Mouse (Mus musculus) hindbrain, embryonic 15.5 days (tissue): ENCODE measurements at regions not wholly inside any gene's neighbourhood (a gene's known extent, or its start where the extent isn't known, plus 50 kb on each side); places are given as distances from the start of the nearest gene placed in this dataset. TPM values are rescaled to one million over a fixed set of nuclear protein-coding genes. Genes with fewer than 3 reads are reported as not detected.

Experiments
- ATAC-seq: fragments of 200-750 bp; cut with Nextera tagmentation; 2 replicates; pipeline ENCODE4 v1.8.0; 2017; ENCODE audit warnings: low read depth, moderate number of reproducible peaks, moderate TSS enrichment; ENCODE audit not compliant: low FRiP score
- H3K27ac ChIP-seq: fragments of 300-500 bp; sonication (generic); replicated peaks from 2 replicates; pipeline ENCODE4 v1.5.1; 2015; ENCODE audit warnings: mild to moderate bottlenecking, inconsistent platforms
- H3K27me3 ChIP-seq: fragments of 300-500 bp; sonication (generic); 2 replicates; pipeline ENCODE4 v1.6.1; 2015; ENCODE audit warnings: control low read depth, inconsistent platforms
- H3K36me3 ChIP-seq: fragments of 300-500 bp; sonication (generic); 2 replicates; pipeline ENCODE4 v1.6.1; 2015; ENCODE audit warnings: control low read depth, inconsistent platforms
- H3K4me1 ChIP-seq: fragments of 300-500 bp; sonication (generic); replicated peaks from 2 replicates; pipeline ENCODE4 v1.6.1; 2015; ENCODE audit warnings: control low read depth, inconsistent platforms
- H3K4me2 ChIP-seq: fragments of 300-500 bp; sonication (generic); 2 replicates; pipeline ENCODE4 v1.6.1; 2015; ENCODE audit warnings: moderate library complexity, mild to moderate bottlenecking, inconsistent platforms
- H3K4me3 ChIP-seq: fragments of 300-500 bp; sonication (generic); 2 replicates; pipeline ENCODE4 v1.5.1; 2015; ENCODE audit warnings: mild to moderate bottlenecking, inconsistent platforms
- H3K9ac ChIP-seq: fragments of 300-500 bp; sonication (generic); 2 replicates; pipeline ENCODE4 v1.6.1; 2015; ENCODE audit warnings: inconsistent platforms
- H3K9me3 ChIP-seq: fragments of 300-500 bp; sonication (generic); 2 replicates; pipeline ENCODE4 v1.6.1; 2016; ENCODE audit warnings: control low read depth, inconsistent platforms
- WGBS: fragments of 180-500 bp; shearing (Covaris S2); methylation state at CpG from one replicate; pipeline ENCODE4 v1.1.7; 2015; 5-methylcytosine and 5-hydroxymethylcytosine counted together
- microRNA-seq: library from miRNA; unstranded; fragments of <30 nt; microRNA quantifications from one replicate; pipeline ENCODE4, GENCODE M21; 2016

DNA sequence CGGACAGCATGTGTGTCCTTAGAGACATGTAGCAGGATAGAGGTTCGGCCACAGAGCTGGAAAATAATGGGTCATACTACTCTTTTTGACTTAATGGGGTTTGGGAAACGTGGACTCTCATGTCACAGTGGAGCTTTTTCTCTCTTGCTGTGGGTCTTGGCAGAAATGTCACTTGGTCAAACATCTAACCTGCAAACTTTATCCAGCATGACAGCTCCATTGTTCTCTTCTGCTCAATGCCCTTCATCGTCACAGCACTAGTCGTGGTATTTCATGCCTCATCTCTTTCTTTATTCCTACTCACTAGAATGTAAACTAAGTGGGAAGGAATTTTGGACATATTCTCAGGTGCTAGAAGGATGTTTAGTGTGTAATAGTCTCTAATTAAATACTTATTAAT lies 171.9 kb upstream of the Steap4 start:
- 31% methylated on average over 5 of the region's 5 CpGs for WGBS

DNA sequence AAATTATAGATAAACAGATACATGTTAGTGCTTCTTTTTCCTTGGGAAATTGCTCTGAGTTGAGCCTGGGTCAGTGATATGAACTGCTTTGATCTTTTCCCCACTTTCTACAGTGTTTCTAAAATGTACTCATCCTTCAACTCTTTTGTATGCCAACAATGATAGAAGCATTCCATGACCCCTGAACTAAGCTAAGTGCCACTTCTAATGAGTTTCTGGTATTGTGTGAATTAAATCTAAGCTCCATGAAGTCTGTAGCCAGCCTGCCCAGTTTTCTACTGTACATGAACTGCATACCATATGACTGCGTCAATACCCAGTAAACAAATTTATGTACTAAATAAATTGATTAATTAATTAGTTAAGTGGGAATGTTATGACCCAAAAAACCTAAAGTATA lies 171.1 kb upstream of the Steap4 start:
- no peak overlapping the region for H3K4me3 ChIP-seq
- no peaks in the 10 kb centered on the region for H3K27me3 ChIP-seq
- no peak for ATAC-seq
- H3K4me2 ChIP-seq: no peak overlapping the region
- H3K27ac ChIP-seq: no peak overlapping the region
- H3K36me3 ChIP-seq: no peaks in the 10 kb centered on the region
- H3K9ac ChIP-seq: no peak overlapping the region
- 91% methylated on average over 1 of the region's 1 CpGs for WGBS
- H3K4me1 ChIP-seq: no peaks in the 10 kb centered on the region
- no peaks in the 10 kb centered on the region for H3K9me3 ChIP-seq

More for the DNA sequence above, 171.9 kb upstream of the Steap4 start:
- no peak overlapping the region for H3K9ac ChIP-seq
- no peaks in the 10 kb centered on the region for H3K9me3 ChIP-seq
- H3K27ac ChIP-seq: no peak overlapping the region
- no peak for ATAC-seq
- H3K36me3 ChIP-seq: no peaks in the 10 kb centered on the region
- no peaks in the 10 kb centered on the region for H3K27me3 ChIP-seq
- no peak overlapping the region for H3K4me3 ChIP-seq
- H3K4me2 ChIP-seq: no peak overlapping the region
- H3K4me1 ChIP-seq: no peaks in the 10 kb centered on the region

DNA sequence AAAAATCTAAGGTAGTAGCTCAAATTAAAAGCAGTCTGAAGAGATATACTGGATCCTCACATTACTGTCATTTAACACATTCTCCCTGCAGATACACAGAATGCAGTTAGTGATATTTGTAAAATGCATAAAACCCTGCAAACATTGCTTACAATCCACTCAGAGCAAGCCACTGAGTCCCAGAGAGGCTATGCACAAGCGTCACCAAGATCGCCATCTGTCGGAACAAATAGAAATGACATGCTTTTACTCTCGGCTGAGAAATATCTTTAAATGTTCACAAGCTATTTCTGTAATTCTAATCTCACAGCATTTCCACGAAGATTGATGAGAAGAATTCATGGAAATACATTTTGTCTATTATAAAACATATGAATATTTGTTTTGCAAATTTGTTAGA lies 139.7 kb upstream of the Steap4 start:
- H3K27me3 ChIP-seq: no peaks in the 10 kb centered on the region
- no peak overlapping the region for H3K4me2 ChIP-seq
- no peak for ATAC-seq
- 32% methylated on average over 5 of the region's 5 CpGs for WGBS
- H3K4me3 ChIP-seq: no peak overlapping the region
- H3K9me3 ChIP-seq: no peaks in the 10 kb centered on the region
- H3K27ac ChIP-seq: no peak overlapping the region
- H3K4me1 ChIP-seq: no peaks in the 10 kb centered on the region
- no peak overlapping the region for H3K9ac ChIP-seq
- no peaks in the 10 kb centered on the region for H3K36me3 ChIP-seq

DNA sequence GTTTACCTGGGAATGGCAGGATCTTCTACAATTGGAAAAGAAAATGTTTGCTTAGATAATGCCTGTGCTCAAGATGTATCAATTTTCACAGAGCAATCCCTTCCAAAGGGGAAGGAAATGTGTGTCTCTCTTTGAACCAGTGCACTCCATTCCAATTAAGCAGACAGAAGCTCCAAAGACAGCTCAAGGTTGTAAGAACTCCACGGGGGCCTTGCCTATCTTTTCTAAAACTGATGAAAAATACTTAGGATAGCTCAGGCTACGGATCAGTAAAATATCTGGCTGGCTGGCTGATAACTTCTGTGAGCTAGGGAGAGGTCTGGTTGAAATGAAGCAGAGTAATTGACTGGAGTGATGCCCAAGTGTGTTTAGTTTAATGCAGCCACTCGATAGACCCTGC lies 138.6 kb upstream of the Steap4 start:
- Histone ChIP-seq H3K9ac (no peak overlapping the region), H3K4me1 (no peaks in the 10 kb centered on the region), H3K27me3 (no peaks in the 10 kb centered on the region), H3K27ac (no peak overlapping the region), H3K4me3 (no peak overlapping the region), H3K4me2 (no peak overlapping the region), H3K9me3 (no peaks in the 10 kb centered on the region), H3K36me3 (no peaks in the 10 kb centered on the region)
- 58% methylated on average over 3 of the region's 3 CpGs for WGBS
- no peak for ATAC-seq

DNA sequence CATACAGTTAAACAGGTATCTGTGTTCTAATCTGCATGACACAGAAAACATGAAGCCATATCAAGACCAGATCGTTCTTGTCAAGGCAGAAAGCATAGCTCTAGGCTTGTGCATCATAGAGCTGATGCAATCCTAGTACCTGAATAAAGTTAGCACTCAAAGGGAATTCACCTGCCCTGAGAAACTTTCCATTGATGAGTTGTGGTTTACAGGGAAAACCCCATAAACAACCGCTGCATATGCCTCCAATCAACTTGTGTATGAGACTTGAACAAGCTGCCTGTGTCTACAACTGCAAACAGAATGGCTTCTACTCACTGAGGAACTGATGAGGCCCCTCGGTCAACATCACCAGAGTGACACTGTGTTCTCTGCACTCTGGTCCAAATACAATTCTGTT lies 130.6 kb upstream of the Steap4 start:
- H3K4me1 ChIP-seq: no peaks in the 10 kb centered on the region
- WGBS: 89% methylated on average over 3 of the region's 3 CpGs
- no peak overlapping the region for H3K9ac ChIP-seq
- H3K27me3 ChIP-seq: no peaks in the 10 kb centered on the region
- no peaks in the 10 kb centered on the region for H3K36me3 ChIP-seq
- H3K27ac ChIP-seq: no peak overlapping the region
- H3K9me3 ChIP-seq: no peaks in the 10 kb centered on the region
- ATAC-seq: no peak
- H3K4me2 ChIP-seq: no peak overlapping the region
- H3K4me3 ChIP-seq: no peak overlapping the region

DNA sequence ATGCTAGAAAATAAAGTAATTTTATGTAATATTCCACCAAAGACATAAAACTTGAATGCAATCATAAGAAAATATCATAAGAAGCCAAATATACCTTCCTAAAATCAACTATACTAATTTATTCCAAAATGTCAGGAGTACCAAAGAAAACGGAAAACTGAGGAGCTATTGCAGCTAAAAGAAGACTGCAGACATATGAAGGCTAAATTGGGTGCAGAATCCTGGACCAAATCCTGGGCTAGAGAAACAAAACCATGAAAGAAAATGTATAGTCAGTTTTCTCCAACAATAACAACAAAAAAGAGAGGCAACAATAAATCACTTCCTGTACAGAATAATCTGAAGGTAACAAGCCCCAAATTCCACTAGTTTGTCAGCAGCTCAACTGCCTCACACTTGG lies 126.4 kb upstream of the Steap4 start:
- Histone ChIP-seq H3K36me3 (no peaks in the 10 kb centered on the region), H3K9me3 (no peaks in the 10 kb centered on the region), H3K9ac (no peak overlapping the region), H3K4me2 (no peak overlapping the region), H3K4me3 (no peak overlapping the region), H3K27ac (no peak overlapping the region), H3K27me3 (no peaks in the 10 kb centered on the region), H3K4me1 (no peaks in the 10 kb centered on the region)
- WGBS: 93% methylated on average over 1 of the region's 1 CpGs
- no peak for ATAC-seq

DNA sequence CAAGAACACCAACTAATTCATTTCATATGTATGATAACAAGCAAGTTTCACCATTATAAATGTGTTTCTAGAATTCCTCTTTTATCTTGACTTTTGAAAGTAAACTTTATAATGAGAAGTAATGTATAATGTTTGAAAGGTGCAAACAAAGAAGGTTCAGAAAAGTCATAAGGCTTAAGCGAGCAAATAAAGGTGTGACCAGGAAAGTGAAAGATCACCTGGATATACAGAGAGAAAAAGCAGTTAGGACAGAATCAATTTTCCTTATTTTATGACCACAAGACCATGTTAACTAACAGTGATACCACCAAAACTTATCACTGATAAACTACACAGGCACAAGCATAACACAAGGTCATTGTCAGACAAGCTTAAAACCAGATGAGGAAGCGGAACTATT lies 97.2 kb upstream of the Steap4 start:
- Histone ChIP-seq H3K4me1 (no peaks in the 10 kb centered on the region), H3K9ac (no peak overlapping the region), H3K9me3 (no peaks in the 10 kb centered on the region), H3K27me3 (no peaks in the 10 kb centered on the region), H3K27ac (no peak overlapping the region), H3K4me3 (no peak overlapping the region), H3K36me3 (no peaks in the 10 kb centered on the region), H3K4me2 (no peak overlapping the region)
- no peak for ATAC-seq
- 95% methylated on average over 2 of the region's 2 CpGs for whole genome bisulfite sequencing

DNA sequence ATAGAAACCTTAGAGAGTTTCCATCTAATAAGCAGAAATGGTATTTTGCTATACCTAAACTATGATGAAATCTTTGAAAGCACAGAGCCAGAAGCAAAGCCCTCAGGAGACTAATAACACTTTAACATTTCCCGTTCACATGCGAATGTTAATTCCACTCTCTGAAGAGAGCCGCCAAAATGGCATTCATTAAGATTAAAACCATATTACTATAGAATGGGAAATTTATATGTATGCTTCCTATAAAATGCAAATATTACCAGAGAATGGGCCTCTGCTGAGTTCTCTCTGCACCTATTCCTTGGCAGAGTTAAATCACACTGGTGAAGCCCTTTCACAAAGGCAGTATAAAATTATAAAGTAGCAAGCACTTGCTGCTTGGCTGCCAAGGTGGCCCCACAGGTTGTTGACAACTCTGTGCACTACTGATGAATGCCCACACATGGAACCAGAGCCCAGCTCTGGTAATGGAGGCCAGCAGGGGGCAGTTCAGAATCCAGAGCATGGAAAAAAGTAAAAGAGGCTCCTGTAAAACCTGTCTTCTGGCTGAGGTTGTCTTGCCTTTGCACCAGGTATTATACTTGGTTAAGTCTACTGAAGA lies 94.1 kb upstream of the Steap4 start:
- H3K4me2 ChIP-seq: no peak overlapping the region
- 62% methylated on average over 3 of the region's 3 CpGs for WGBS
- no peak for ATAC-seq

DNA sequence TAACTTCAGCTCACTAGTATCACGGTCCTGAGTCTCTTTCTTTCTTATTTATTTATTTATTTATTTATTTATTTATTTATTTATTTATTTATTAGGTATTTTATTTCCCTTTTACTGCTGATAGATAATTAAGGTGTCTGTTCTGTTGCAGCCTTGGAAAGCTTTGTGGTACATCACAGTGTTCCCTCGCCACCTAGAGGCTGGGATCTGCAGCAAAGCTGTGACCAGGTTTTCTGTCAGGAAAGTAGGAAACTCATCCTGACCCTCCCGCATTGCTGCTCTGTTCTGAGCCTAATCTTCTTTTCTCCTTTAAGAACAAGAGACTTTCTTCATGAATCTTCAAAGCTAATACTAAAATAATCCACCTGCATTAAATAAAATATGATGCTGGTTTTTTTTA lies 60.7 kb upstream of the Steap4 start:
- Histone ChIP-seq H3K4me2 (no peak overlapping the region), H3K36me3 (no peaks in the 10 kb centered on the region), H3K4me1 (no peaks in the 10 kb centered on the region), H3K4me3 (no peak overlapping the region), H3K9ac (no peak overlapping the region), H3K27me3 (no peaks in the 10 kb centered on the region), H3K27ac (no peak overlapping the region), H3K9me3 (no peaks in the 10 kb centered on the region)
- 67% methylated on average over 3 of the region's 3 CpGs for WGBS
- 0 out of 2 replicates have a peak, but pooled peaks have one; percentile 71 for ATAC-seq

More for the DNA sequence above, 94.1 kb upstream of the Steap4 start:
- Histone ChIP-seq H3K4me3 (no peak overlapping the region), H3K9me3 (no peaks in the 10 kb centered on the region), H3K27me3 (no peaks in the 10 kb centered on the region), H3K4me1 (no peaks in the 10 kb centered on the region), H3K9ac (no peak overlapping the region), H3K36me3 (no peaks in the 10 kb centered on the region), H3K27ac (no peak overlapping the region)

Small RNA genes lying in the stretch of these regions (microRNA-seq; reads per million reads assigned to microRNA genes)
- gene Gm22196: not detected
